Mouse (Mus musculus): ENCODE results near the gene Sphk1.

The Sphk1 gene

DNA sequence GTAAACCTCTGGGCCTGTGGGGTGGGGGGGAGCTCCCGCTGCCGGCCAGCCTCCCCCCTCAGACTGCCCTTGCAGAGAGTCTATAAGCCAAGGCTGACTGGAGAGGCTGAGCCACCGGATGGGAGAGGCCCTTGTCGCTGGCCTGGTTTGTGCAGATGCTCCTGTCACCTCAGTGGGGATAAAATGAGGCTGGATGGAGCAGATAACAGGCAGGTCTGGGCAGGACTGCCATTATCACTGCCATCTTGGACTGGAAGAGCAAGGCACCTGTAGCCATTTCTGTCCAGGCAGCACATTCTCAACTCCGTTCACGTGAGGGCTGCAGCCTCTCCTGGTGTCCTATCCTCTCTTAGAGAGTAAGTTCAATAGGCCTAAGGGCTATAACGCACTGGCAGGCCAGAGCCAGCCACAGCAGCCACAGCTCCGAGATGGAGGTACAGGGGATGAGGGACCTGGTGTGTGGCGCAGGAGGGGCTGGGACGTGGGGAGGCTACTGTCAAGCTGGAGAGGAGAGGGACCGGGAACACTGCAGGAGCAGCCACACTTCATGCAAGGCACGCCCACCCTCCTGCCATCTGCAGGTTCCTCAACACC is 7.5 kb downstream of the Sphk1 start:
- DNase-seq (ENCODE audit: low read depth) = no peak

DNA sequence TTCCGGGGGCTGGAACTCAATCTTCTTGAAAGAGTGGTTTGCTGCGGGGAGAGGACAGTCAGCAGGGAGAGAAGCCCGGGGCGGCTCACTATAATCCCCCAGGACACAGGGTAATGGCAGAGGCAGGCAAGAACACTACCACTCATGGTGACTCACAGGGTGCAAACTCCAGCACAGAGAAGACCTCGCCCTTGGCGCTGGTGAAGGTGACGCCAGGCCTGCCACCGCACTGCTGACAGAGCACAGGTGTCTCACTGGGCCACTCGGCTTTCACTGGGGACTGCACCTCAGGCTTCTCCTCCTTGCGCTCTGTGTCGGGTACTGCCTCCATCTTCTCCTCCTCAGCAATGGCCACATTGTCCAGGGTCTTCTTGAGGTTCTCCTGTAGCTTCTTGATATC is 10.5 kb downstream of the Sphk1 start:
- DNase-seq (ENCODE audit: low read depth) = no peak

DNA sequence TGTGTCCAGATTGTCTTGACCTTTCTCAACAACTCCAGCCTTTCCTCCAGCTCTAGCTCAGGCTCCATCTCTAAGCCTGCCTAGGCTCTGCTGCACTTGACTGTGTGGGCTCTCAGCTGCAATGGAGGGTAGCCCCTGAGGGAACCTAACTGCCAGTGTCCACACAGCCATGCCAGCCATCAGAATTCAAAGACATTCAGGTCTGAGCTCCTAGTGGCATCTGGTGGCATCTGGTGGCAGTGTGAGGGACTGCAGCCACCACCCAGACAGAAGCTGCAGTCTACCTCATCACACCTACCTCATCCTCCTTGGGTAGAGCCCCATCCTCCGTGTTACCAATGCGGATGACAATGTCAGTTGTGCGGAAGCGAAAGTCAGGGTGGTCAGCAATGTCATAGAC is 12.4 kb downstream of the Sphk1 start:
- DNase-seq (ENCODE audit: low read depth) = no peak

DNA sequence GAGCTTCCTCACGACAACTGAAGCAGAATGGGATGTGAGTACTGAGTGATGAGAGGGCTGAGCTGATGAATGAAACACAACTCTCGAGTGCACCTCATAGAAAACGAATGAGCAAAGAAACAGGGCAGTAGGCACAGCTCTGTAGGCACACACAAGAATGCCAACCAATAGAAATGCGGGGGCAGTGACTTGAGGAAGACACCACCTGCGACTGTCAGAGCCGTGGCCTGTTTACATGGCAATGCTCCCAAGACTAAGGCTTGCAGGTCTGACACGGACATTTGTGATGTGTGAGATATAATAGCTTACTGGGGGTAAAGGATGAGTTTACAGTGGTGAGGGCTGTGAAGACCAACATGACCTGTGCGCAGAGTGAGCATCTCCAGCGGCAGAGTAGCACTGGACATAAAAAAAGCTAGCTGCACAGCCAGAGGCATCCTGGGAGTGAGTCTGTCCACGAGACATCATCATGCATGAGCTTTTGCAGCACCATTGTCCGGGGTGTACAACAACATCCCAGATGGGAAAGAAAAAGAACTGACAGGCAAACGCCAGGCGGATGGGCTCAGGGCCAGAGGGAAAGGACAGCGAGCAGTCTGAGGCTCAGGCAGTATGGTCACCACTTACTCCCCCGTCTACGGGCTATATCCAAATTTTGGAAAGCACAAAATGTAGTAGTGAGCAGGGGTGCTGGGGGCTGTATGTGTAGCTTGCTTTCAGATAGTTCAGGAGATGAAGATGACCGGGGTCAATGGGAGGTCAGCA is 16.8 kb downstream of the Sphk1 start:
- DNase-seq (ENCODE audit: low read depth) = no peak

DNA sequence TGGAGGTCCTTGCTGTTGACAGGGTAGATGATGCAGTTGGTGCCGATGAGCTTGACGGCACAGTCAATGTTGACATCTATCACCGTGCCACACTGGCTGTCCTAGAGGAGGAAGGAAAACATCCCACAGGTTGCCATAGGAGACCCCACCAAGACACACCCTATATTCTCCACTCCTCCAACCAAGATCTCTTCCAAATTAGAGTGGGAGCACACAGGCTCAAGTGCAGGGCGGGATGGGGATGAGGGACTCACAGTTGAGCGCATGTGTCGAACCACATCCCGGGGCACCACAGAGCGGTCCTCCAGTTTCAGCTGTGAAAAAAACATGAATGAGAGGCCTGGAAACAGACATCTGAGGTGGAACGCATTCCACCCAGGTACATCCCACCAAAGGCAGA is 18.1 kb downstream of the Sphk1 start:
- DNase-seq (ENCODE audit: low read depth) = no peak

DNA sequence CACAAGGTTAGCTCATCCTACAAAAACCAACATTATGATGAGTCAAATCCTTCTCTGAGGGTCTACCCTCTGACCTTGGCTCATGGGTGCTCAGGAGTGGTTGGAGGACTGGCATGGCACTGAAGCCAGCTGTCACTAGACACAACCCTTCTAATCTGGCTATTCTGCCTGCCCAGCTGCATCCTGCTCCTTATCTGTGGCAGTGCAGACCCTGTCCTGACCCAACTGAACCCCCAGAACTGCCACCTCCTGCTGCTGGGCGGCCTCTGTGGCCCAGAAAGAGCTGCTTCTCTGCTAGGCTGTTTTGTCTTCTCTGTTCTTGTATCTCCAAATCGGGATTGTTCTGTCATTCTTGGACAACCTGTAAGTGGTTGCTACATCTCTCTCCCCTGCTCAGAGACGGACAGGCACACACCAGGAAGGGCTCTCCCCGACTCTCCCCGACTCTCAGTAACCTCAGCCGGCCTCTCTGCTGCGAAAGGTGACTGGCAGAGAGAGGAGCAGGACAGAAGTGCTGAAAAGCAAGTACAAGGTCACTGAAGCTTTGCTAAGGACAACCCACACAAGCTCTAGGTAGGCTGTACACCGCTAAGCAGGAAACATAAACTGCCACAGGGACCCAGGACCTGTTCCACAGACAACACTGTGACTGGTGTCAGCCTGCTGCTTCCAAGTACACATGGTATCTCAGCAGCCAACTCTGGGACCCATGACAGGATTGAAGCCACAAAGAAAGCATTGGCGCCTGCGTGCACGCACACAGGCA is 18.7 kb downstream of the Sphk1 start:
- no peak for DNase-seq (ENCODE audit: low read depth)

DNA sequence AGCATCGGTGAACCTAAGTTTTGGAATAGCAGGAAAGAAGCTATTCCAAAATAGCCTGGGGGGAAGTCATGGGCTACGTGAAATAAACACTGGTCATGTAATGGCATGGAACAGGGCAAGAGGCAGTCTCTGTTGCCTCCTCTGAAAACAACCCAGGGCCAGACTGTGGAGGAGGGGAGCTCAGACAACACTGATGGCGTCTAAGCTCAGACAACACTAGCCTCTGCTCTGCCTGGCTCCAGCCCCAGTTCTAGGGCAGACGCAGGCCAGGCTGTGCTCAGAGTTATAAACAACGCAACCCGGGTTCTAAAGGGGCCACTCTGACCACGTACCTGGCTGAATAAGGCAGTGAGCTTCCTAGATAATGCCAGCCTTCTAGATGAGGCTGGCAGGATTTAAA is 20.0 kb downstream of the Sphk1 start:
- DNase-seq (ENCODE audit: low read depth) = no peak

DNA sequence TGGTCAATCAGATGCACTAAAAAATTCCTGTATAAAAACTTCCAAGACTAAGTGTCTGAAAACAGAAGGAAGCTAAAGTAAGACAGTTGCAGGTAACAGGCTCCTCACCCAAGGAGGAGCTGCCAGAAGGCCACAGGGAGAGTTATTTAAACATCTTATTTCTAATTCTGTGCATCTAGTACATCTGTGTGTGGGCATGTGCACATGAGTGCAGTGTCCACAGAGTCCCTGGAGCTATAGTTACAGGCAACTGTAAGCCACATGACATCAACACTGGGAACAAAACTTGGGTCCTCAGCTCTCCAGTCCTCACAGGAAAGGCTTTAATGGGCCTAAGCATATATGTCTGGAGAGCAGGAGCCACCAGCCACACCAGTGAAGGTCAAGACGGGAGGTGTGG is 21.5 kb downstream of the Sphk1 start:
- no peak for DNase-seq (ENCODE audit: low read depth)

DNA sequence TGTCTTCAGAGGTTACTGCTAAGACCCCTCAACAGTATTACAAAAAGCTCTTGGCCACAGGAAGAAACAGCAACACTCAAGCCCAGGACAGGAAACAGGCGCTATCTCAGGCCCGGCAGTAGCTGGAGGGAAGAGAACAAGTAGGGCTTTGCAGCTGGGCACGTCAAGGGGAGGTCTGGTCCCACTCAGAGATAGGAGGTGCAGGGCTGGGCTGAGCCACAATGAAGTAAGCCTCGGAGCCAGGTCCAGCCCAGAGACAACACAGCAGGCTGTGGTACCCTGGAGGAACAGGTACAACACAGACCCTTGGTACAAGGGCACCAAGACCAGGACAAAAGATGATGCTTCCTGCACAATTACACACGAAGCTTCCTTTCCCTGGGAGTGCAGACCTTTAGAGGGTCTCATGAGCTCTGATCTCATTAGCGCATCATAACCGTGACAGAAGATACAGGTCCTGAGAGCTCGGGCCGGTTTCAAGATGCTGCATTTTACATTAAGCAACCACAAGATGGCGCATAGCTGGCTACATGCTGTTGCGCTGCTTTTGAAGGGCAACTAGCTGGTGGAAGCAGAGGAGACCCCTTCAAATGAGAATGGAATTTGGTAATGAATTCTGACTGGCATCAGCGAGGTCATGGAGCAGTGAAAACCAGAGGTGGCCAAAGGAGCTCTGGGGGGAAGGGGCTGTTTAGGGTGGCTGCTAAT is 23.6 kb downstream of the Sphk1 start:
- DNase-seq (ENCODE audit: low read depth) = no peak

DNA sequence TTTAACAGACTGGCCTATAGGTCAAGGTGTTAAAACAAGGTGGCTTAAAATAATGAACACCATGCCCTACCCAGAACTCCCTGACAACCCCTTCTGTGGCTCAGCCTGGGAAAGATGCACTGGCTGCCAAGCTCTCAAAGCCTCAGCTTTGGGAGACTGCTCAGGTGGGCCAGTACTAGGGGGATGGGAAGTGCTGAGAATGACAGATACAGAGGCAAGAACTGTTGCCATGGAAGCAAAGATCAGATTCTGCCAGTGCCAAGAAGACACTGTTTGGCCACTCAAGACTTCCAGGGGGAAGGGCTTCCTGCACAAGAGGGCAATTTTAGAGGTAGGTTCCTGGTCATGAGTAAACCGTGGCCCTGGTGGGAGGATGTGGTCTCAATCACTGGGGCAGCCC is 24.8 kb downstream of the Sphk1 start:
- DNase-seq (ENCODE audit: low read depth) = no peak

DNA sequence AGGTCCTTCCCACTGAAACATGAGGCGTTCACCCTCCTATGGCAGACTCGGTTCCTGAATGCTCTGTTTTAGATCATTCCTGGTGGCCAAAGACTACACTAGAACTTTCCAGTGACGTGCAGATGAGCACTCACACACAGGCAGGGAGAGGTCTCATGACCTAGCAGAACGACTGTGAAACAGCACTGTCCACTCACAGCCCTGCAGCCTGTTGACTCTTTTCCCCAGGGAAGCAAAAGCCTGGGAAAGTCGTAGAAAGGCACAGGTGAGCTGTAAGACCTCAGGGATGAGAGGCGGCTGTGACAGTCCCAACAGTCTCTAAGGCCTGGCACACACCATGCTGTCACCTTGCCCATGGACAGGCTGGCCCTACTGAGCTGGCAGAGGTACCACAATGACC is 25.6 kb downstream of the Sphk1 start:
- no peak for DNase-seq (ENCODE audit: low read depth)

DNA sequence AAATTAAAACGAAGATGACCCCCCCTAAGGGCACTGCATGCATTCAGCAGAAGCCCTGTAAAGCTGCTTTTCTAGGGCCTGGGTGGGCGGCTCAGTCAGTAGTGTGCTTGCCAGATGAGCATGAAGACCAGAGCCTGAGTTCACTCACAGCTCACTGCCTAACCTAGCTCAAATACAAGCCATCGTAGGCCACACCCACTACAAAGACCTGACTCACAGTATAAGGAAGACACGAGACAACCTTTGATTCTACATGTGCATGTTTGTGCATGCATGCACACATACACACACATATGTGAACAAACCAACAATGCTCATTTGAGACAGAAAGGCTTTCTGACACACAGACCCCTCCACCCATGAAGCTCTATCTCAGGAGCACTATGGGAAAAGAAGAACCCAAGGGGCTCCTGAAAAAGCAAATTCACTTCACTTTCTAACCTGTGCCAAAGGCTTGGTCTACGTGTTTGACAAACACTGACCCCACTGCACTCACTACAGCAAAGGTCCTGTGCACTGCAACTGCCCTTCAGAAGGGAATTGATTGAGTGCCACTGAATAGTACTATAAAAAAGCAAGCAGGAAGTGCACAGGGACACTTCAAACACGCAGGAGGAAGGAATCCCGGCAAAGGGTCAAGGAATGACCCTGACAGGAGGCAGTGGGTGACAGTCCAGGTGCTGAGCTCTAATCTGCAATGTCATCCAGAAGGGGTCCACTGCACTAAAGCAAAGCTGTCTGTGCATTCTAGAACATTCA is 34.7 kb downstream of the Sphk1 start:
- no peak for DNase-seq (ENCODE audit: low read depth)

DNA sequence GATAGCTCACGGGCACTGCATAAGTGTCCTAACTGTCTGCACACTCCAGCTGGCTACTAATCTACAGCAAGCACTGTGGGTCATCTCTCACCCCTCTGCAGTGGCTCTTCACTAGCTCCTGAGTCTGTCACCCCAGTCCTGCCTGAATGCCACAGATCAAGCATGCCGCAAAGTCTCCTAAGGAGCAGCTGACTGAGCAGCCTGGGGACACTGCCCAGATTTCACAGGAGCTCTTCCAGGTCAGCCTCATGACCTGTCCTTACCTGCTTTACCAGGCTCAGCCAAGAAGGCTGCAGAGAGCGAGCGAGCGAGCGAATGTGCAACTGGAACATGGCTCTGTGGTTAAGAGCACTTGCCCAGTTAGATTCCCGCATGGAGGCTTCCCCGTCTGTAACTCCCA is 36.8 kb downstream of the Sphk1 start:
- no peak for DNase-seq (ENCODE audit: low read depth)

DNA sequence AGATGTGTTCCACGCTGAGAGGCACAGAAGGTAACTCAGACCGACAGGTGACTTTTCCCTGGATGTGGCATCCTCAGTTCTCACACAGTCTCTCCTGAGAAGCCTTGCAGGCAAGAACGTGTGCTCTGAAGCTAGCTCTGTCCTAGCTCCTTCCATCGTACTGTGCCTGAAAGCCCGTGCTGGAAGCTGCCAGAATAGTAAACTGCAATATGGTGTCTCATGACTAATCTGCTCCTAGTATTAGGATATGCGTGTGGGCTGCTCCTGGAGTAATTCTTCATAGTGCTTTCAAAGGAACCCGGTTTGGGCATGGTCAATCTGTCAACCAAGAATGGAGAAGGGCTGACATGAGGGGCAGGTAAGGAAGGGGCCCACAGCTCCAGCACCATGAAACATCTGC is 40.1 kb downstream of the Sphk1 start:
- DNase-seq (ENCODE audit: low read depth) = no peak

DNA sequence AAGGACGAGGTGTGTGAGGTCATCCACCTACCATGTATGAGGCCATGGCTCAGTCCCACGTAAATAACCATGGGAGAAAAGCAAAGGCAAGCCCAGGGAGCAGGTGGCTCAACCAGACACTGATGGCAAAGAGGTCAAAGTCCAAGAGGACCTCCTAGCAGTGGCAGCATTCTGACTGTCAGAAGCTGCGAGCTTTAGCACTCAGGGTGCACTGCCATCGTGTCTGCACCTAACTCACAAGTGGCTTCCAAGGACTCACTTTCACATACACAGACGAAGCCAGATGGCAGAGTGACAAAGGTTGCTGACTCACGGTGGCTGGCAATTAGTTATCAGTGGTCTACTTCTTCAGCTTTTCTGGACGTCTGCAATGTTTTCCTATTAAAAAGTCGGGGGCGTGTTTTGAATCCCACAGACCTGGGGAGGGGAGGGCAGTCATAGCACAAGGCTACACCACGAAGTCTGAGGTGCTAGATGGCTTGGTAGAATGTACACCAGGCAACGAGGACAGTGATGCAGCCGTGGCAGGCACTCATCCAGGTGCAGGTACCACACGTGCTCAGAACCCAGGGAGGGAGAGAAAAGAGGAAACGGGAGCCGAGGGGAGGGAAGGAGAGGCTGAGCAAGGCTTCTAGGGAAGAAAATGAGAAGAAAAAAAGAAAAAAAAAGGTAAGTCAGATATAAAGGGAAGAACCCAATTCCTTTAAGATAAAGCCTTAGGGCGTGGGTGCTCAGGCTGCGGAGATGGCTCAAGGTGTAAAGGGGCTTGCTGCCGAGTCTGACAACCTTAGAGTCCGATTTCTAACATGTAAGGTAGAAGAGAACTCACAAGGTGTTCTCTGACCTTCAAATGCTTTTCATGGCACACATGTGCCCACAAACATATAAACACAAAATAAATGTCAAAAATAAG is 41.3 kb downstream of the Sphk1 start:
- no peak for DNase-seq (ENCODE audit: low read depth)

DNA sequence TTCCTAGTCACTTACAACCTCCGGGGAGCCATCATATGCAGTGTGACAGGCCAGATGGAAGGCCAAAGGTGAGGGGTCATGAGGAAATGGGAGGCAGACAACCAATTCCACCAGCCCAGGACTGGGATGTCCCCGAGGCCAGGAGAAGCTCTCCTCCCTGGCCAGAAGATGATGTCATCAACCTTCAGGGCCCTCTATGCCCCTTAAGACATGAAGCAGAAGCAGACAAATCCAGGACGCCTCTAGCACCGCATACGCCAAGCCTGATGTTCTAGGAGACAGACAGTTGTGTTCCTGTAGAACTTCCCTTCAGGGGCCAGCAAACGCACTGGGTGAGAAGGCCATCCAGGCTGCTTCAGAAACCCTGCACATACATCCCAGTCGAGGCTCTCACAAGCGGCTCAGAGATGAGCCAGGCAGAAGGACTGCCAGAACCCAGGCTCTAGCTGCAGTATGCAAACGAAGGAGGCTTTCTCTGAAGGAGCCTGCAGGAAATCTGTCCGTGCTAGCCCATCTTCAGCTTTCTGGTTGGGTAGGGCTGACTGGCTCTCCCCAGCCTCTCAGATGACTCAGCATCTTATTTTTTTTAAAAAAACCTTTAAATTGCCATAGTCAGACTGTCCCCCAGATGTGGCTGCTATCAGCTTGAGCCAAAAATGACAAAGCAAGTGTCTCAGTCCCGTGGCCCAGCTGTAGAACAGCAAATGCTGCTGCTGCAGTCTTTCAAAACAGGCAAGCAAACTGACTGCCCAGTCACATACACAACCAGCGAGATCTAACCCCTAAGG is 42.2 kb downstream of the Sphk1 start:
- no peak for DNase-seq (ENCODE audit: low read depth)

DNA sequence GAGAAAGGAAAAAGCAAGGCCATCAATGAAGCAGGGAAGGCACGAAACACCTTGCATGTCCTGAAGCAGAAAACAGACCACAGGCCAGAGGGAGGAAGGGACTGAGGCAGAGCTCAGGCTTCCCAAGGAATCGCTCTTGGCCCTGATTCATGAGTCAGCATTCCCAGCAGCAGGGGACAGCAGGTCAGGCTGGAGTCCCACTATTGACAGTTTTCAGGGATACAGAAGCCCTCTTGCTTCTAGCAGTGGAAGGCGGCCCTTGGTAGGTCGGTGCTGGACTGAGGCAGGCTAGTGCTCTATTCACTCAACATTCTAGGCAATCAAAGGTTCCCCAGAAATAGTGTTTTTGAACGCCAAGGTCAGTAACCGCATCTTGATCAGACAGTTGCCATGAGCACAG is 43.8 kb downstream of the Sphk1 start:
- no peak for DNase-seq (ENCODE audit: low read depth)

DNA sequence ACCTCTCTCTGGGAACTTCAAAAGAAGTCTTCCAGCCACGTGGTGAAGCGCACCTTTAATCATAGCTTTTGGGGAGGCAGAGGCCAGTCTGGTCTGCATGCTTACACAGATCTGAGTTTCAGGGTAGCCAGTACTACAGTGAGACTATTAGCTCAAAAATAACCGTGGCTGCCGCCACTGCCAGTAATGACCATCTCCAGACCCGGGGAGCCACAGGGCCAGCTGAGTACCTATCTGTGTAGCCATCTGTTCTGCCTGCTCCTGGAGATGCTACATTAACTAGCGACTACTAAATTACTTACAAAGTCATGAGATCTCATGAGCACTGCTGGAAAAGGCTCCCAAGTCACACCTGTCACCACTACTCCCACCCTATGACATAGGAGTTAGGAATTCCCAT is 44.3 kb downstream of the Sphk1 start:
- no peak for DNase-seq (ENCODE audit: low read depth)

DNA sequence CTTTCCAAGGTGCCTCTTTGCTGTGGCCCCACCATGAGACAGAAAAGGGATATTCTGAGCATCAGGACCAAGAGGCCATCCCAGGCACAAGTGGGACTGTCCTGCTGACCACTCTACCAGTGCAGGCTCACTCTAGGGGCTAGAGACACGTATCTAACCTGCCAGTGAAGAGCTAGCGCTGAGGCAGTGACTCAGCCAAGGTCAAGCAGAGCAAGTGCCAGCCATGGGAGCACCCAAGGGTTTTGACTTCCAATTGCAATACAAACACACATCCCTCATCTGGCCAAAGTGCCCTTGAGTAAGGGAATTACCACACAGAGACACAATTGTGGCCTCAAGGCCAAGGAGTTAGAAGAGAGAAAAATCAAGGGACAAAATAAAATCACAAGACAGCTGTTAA is 44.7 kb downstream of the Sphk1 start:
- no peak for DNase-seq (ENCODE audit: low read depth)

DNA sequence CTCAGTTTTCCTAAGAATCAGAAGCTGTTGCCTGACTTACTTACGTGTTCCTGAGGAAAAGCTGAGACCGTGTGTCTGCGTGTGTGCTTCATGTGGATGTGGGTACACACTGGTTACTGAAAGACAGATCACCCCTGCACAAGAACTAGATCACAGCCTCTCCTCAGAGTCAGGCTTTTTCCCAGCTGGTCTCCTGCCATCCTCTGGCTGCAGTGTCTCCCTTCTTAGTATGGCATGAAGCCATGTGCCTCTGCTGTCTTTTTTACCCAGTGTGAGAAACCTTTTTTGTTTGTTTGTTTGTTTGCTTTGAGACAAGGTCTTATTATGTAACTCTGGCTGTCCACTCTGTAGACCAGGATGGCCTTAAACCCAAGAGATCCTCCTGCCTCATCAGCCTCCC is 48.6 kb downstream of the Sphk1 start:
- no peak for DNase-seq (ENCODE audit: low read depth)
